Mouse (Mus musculus) intestine, embryonic 16.5 days (tissue): ENCODE data around the gene Defb11. TPM values are rescaled to one million over a fixed set of nuclear protein-coding genes. Genes with fewer than 3 reads are reported as not detected.
"Not testable (repeated sequence)": the region's sequence is repeated elsewhere in the genome, so short reads cannot be mapped to it uniquely, and the experiment has no call there.

Source experiments
- ATAC-seq: fragments of 200-750 bp; cut with Nextera tagmentation; 2 replicates; pipeline ENCODE4 v1.8.0; 2017; ENCODE audit warnings: moderate TSS enrichment, moderate library complexity
- H3K27ac ChIP-seq: fragments of 300-500 bp; sonication (generic); 2 replicates; pipeline ENCODE4 v1.5.1; 2014; ENCODE audit warnings: mild to moderate bottlenecking, low read length
- H3K27me3 ChIP-seq: fragments of 300-500 bp; sonication (generic); replicated peaks from 2 replicates; pipeline ENCODE4 v1.6.1; 2014; ENCODE audit warnings: low read length, control low read depth, mixed read lengths; ENCODE audit not compliant: control insufficient read depth, insufficient read depth
- H3K36me3 ChIP-seq: fragments of 300-500 bp; sonication (generic); 2 replicates; pipeline ENCODE4 v1.6.1; 2014; ENCODE audit warnings: low read length, control low read depth; ENCODE audit not compliant: control insufficient read depth, insufficient read depth
- H3K4me1 ChIP-seq: fragments of 300-500 bp; sonication (generic); 2 replicates; pipeline ENCODE4 v1.6.1; 2014; ENCODE audit warnings: low read length, control low read depth, mixed read lengths; ENCODE audit not compliant: control insufficient read depth, insufficient read depth
- H3K4me2 ChIP-seq: fragments of 300-500 bp; sonication (generic); 2 replicates; pipeline ENCODE4 v1.6.1; 2014; ENCODE audit warnings: low read depth, low read length, control low read depth
- H3K4me3 ChIP-seq: fragments of 300-500 bp; sonication (generic); 2 replicates; pipeline ENCODE4 v1.5.1; 2014; ENCODE audit warnings: mild to moderate bottlenecking, low read length
- H3K9ac ChIP-seq: fragments of 300-500 bp; sonication (generic); 2 replicates; pipeline ENCODE4 v1.6.1; 2014; ENCODE audit warnings: low read depth, low read length
- H3K9me3 ChIP-seq: fragments of 300-500 bp; sonication (generic); 2 replicates; pipeline ENCODE4 v1.6.1; 2016; ENCODE audit warnings: low read length, control low read depth; ENCODE audit not compliant: control insufficient read depth
- WGBS: fragments of 180-500 bp; shearing (Covaris S2); extraction: QIAGEN DNeasy Blood & Tissue Kit; methylation state at CpG from one replicate; pipeline ENCODE4 v1.1.7; 2014; 5-methylcytosine and 5-hydroxymethylcytosine counted together
- polyA plus RNA-seq: library from polyadenylated mRNA; unstranded; fragments of >200 nt; fragmentation: Nextera tagmentation; extraction: Ambion mirVana; gene quantifications from 2 replicates; pipeline ENCODE4 v1.2.1, GENCODE M21; 2015

Gene Defb11
- polyA plus RNA-seq, 1 experiment from 2014 or later: not detected

DNA sequence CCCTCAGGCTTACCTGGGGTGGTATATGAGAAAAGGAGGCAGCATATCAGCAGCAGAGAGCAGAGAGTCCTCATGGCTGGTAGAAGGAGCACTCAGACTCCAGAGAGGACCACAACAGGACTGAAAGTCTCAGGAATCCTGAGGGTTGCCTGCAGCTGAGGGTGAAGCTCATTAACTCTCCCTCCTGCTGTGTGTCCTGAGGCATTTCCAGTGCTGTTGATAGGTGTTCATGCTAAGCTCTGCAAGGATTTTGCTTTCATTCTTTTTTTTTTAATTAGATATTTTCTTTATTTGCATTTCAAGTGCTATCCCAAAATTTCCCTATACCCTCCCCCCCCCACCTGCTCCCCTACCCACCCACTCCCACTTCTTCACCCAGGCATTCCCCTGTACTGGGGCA, 20.9 kb downstream of the Defb11 start, which contains the start of gene Defb9:
Defb9 (minus strand) TSS at position 101 of the 400 bp plus-strand sequence.
- H3K4me2 ChIP-seq, H3K27ac ChIP-seq, H3K4me1 ChIP-seq, H3K27me3 ChIP-seq, H3K4me3 ChIP-seq, H3K9ac ChIP-seq, H3K36me3 ChIP-seq, H3K9me3 ChIP-seq, ATAC-seq: not testable (repeated sequence)

- not testable (repeated sequence) for H3K9ac ChIP-seq, H3K36me3 ChIP-seq, H3K4me2 ChIP-seq, H3K4me3 ChIP-seq, H3K27ac ChIP-seq, H3K27me3 ChIP-seq, H3K4me1 ChIP-seq, H3K9me3 ChIP-seq, ATAC-seq
- WGBS: 52% methylated on average over 1 of the region's 1 CpGs
Observed at GRCm38 (mm10) chr8:21858586-21858985, 47.6 kb downstream of the Defb11 start, which contains the start of gene Defb10. Gene Defb10, plus strand, starts transcription at chr8:21858901.

Other genes starting within 250 kb of the Defb11 start
- not detected in 2 replicates for gene Defa34, start 240.6 kb downstream of the Defb11 start, polyA plus RNA-seq
- 1.8 TPM in 2 replicates for gene AY761184, start 202.8 kb downstream of the Defb11 start, polyA plus RNA-seq
- gene Defa24, start 171.9 kb downstream of the Defb11 start, polyA plus RNA-seq: 214 and 247 TPM in 2 replicates
- gene Defb50, start 82.9 kb downstream of the Defb11 start, polyA plus RNA-seq: not detected in 2 replicates
- not detected in 2 replicates for gene Defb2, start 66.5 kb downstream of the Defb11 start, polyA plus RNA-seq
- not detected in 2 replicates for gene Defb10, start 47.5 kb downstream of the Defb11 start, polyA plus RNA-seq
- not detected in 2 replicates for gene Defb9, start 21.0 kb downstream of the Defb11 start, polyA plus RNA-seq
- gene Defb15, start 26.3 kb upstream of the Defb11 start, polyA plus RNA-seq: not detected in 2 replicates
- gene Defb35, start 31.9 kb upstream of the Defb11 start, polyA plus RNA-seq: not detected in 2 replicates
- not detected in 2 replicates for gene Defb13, start 40.4 kb upstream of the Defb11 start, polyA plus RNA-seq
- not detected in 2 replicates for gene Fam90a1a, start 52.3 kb upstream of the Defb11 start, polyA plus RNA-seq
- not detected in 2 replicates for gene Ccdc70, start 63.4 kb upstream of the Defb11 start, polyA plus RNA-seq
- 4.7 and 5.1 TPM in 2 replicates for gene Atp7b, start 153.9 kb upstream of the Defb11 start, polyA plus RNA-seq
- 28.7 and 30.4 TPM in 2 replicates for gene Alg11, start 154.3 kb upstream of the Defb11 start, polyA plus RNA-seq
- gene Nek5, start 218.6 kb upstream of the Defb11 start, polyA plus RNA-seq: 0.20 and 0.55 TPM in 2 replicates